Mouse (Mus musculus): ENCODE results near the gene Gapdh. TPM values are rescaled to one million over a fixed set of nuclear protein-coding genes. Genes with fewer than 3 reads are reported as not detected.

The Gapdh gene
- 1,831 and 1,850 TPM in 2 replicates for polyA plus RNA-seq (2014; fragmentation: Nextera tagmentation; extraction: Ambion mirVana)

- WGBS, result 0% methylated on average over 13 of the region's 18 CpGs
- Histone ChIP-seq H3K27me3 (replicated peaks; ENCODE audit: control insufficient read depth, insufficient read depth, low read length) (no peaks in the 10 kb centered on the region), H3K27ac (replicated peaks; ENCODE audit: low read depth, low read length) (peak within 1 kb of the TSS; percentile 95), H3K9me3 (ENCODE audit: control insufficient read depth, low read length) (no peaks in the 10 kb centered on the region), H3K36me3 (ENCODE audit: control insufficient read depth, insufficient read depth, low read length) (peaks cover 68% of the 10 kb centered on the region), H3K4me2 (ENCODE audit: low read depth, low read length) (peak within 1 kb of the TSS; percentile 94), H3K4me3 (ENCODE audit: low read depth, low read length) (peak within 1 kb of the TSS; percentile 70), H3K9ac (ENCODE audit: low read depth, low read length) (peak within 1 kb of the TSS; percentile 95), H3K4me1 (ENCODE audit: control insufficient read depth, insufficient read depth, low read length) (peaks cover 22% of the 10 kb centered on the region)
- peak; percentile 91 for DNase-seq (ENCODE audit: low spot score)
- ATAC-seq (ENCODE audit: low read depth), result peak; percentile 64
These were observed at the start of gene Gapdh for GRCm38 (mm10) chr6:125166051-125166751. Gene Gapdh, minus strand, starts transcription at chr6:125166467.

- Histone ChIP-seq H3K27ac (replicated peaks; ENCODE audit: low read depth, low read length) (peak within 1 kb of the TSS; percentile 44), H3K9me3 (ENCODE audit: control insufficient read depth, low read length) (no peaks in the 10 kb centered on the region), H3K36me3 (ENCODE audit: control insufficient read depth, insufficient read depth, low read length) (no peaks in the 10 kb centered on the region), H3K9ac (ENCODE audit: low read depth, low read length) (peak within 1 kb of the TSS; percentile 77), H3K4me1 (ENCODE audit: control insufficient read depth, insufficient read depth, low read length) (no peaks in the 10 kb centered on the region), H3K4me2 (ENCODE audit: low read depth, low read length) (peak within 1 kb of the TSS; percentile 95), H3K27me3 (replicated peaks; ENCODE audit: control insufficient read depth, insufficient read depth, low read length) (peaks cover 20% of the 10 kb centered on the region; the same call in 1 of the 2 replicates), H3K4me3 (ENCODE audit: low read depth, low read length) (peak within 1 kb of the TSS; percentile 73)
- peak; percentile 97 for ATAC-seq (ENCODE audit: low read depth)
- DNase-seq (ENCODE audit: low spot score), result peak; percentile 98
- under 1% methylated on average over 41 of the region's 48 CpGs for WGBS
These were observed 49.1 kb upstream of the Gapdh start, which contains the start of gene Vamp1 for GRCm38 (mm10) chr6:125215148-125215954. Gene Vamp1, plus strand, starts transcription at chr6:125215551.

- no peaks in the 10 kb centered on the region for H3K4me1 ChIP-seq (ENCODE audit: control insufficient read depth, insufficient read depth, low read length)
- WGBS, result 75% methylated on average over 6 of the region's 6 CpGs
- peaks cover 20% of the 10 kb centered on the region; the same call in 1 of the 2 replicates for H3K27me3 ChIP-seq (replicated peaks; ENCODE audit: control insufficient read depth, insufficient read depth, low read length)
- DNase-seq (ENCODE audit: low spot score) (no peak), ATAC-seq (ENCODE audit: low read depth) (no peak)
- no peak overlapping the region for H3K9ac ChIP-seq (ENCODE audit: low read depth, low read length)
- H3K9me3 ChIP-seq (ENCODE audit: control insufficient read depth, low read length), result no peaks in the 10 kb centered on the region
- H3K27ac ChIP-seq (replicated peaks; ENCODE audit: low read depth, low read length), result no peak overlapping the region
- H3K36me3 ChIP-seq (ENCODE audit: control insufficient read depth, insufficient read depth, low read length), result no peaks in the 10 kb centered on the region
- H3K4me3 ChIP-seq (ENCODE audit: low read depth, low read length), result no peak overlapping the region
- no peak overlapping the region for H3K4me2 ChIP-seq (ENCODE audit: low read depth, low read length)
These were observed 47.4 kb upstream of the Gapdh start for GRCm38 (mm10) chr6:125213715-125214114.

- DNase-seq (ENCODE audit: low spot score) (no peak), ATAC-seq (ENCODE audit: low read depth) (no peak)
- Histone ChIP-seq H3K27me3 (replicated peaks; ENCODE audit: control insufficient read depth, insufficient read depth, low read length) (peaks cover 20% of the 10 kb centered on the region; the same call in 1 of the 2 replicates), H3K27ac (replicated peaks; ENCODE audit: low read depth, low read length) (no peak overlapping the region), H3K36me3 (ENCODE audit: control insufficient read depth, insufficient read depth, low read length) (no peaks in the 10 kb centered on the region), H3K9me3 (ENCODE audit: control insufficient read depth, low read length) (no peaks in the 10 kb centered on the region), H3K4me3 (ENCODE audit: low read depth, low read length) (no peak overlapping the region), H3K4me1 (ENCODE audit: control insufficient read depth, insufficient read depth, low read length) (no peaks in the 10 kb centered on the region), H3K4me2 (ENCODE audit: low read depth, low read length) (no peak overlapping the region), H3K9ac (ENCODE audit: low read depth, low read length) (no peak overlapping the region)
- WGBS, result 69% methylated on average over 6 of the region's 6 CpGs
These were observed 46.9 kb upstream of the Gapdh start for GRCm38 (mm10) chr6:125213129-125213528.

GRCm38 (mm10) chr6:125212621-125213020 lies 46.4 kb upstream of the Gapdh start:
- Histone ChIP-seq H3K27ac (replicated peaks; ENCODE audit: low read depth, low read length) (no peak overlapping the region), H3K4me1 (ENCODE audit: control insufficient read depth, insufficient read depth, low read length) (no peaks in the 10 kb centered on the region), H3K4me2 (ENCODE audit: low read depth, low read length) (no peak overlapping the region), H3K9me3 (ENCODE audit: control insufficient read depth, low read length) (no peaks in the 10 kb centered on the region), H3K36me3 (ENCODE audit: control insufficient read depth, insufficient read depth, low read length) (no peaks in the 10 kb centered on the region), H3K4me3 (ENCODE audit: low read depth, low read length) (no peak overlapping the region), H3K9ac (ENCODE audit: low read depth, low read length) (no peak overlapping the region), H3K27me3 (replicated peaks; ENCODE audit: control insufficient read depth, insufficient read depth, low read length) (peaks cover 20% of the 10 kb centered on the region; the same call in 1 of the 2 replicates)
- ATAC-seq (ENCODE audit: low read depth) (no peak), DNase-seq (ENCODE audit: low spot score) (no peak)
- 33% methylated on average over 2 of the region's 2 CpGs for whole genome bisulfite sequencing

GRCm38 (mm10) chr6:125210436-125210835 lies 44.2 kb upstream of the Gapdh start:
- WGBS, result 89% methylated on average over 1 of the region's 1 CpGs
- peaks cover 14% of the 10 kb centered on the region; the same call in 1 of the 2 replicates for H3K27me3 ChIP-seq (replicated peaks; ENCODE audit: control insufficient read depth, insufficient read depth, low read length)
- no peaks in the 10 kb centered on the region for H3K9me3 ChIP-seq (ENCODE audit: control insufficient read depth, low read length)
- no peak overlapping the region for H3K4me2 ChIP-seq (ENCODE audit: low read depth, low read length)
- H3K4me3 ChIP-seq (ENCODE audit: low read depth, low read length), result no peak overlapping the region
- no peak for ATAC-seq (ENCODE audit: low read depth)
- no peaks in the 10 kb centered on the region for H3K4me1 ChIP-seq (ENCODE audit: control insufficient read depth, insufficient read depth, low read length)
- no peak overlapping the region for H3K9ac ChIP-seq (ENCODE audit: low read depth, low read length)
- no peak overlapping the region for H3K27ac ChIP-seq (replicated peaks; ENCODE audit: low read depth, low read length)
- no peak for DNase-seq (ENCODE audit: low spot score)
- no peaks in the 10 kb centered on the region for H3K36me3 ChIP-seq (ENCODE audit: control insufficient read depth, insufficient read depth, low read length)

- peaks cover 6% of the 10 kb centered on the region for H3K4me1 ChIP-seq (ENCODE audit: control insufficient read depth, insufficient read depth, low read length)
- no peak for DNase-seq (ENCODE audit: low spot score)
- 68% methylated on average over 5 of the region's 5 CpGs for WGBS
- no peak overlapping the region for H3K4me2 ChIP-seq (ENCODE audit: low read depth, low read length)
- no peak overlapping the region for H3K9ac ChIP-seq (ENCODE audit: low read depth, low read length)
- H3K36me3 ChIP-seq (ENCODE audit: control insufficient read depth, insufficient read depth, low read length), result peaks cover 22% of the 10 kb centered on the region
- ATAC-seq (ENCODE audit: low read depth), result no peak
- H3K9me3 ChIP-seq (ENCODE audit: control insufficient read depth, low read length), result no peaks in the 10 kb centered on the region
- H3K27me3 ChIP-seq (replicated peaks; ENCODE audit: control insufficient read depth, insufficient read depth, low read length), result no peaks in the 10 kb centered on the region
- no peak overlapping the region for H3K4me3 ChIP-seq (ENCODE audit: low read depth, low read length)
- H3K27ac ChIP-seq (replicated peaks; ENCODE audit: low read depth, low read length), result no peak overlapping the region; the same call in 1 of the 2 replicates
These were observed 30.9 kb upstream of the Gapdh start for GRCm38 (mm10) chr6:125197166-125197565.

GRCm38 (mm10) chr6:125196301-125196700 lies 30.0 kb upstream of the Gapdh start:
- no peaks in the 10 kb centered on the region for H3K9me3 ChIP-seq (ENCODE audit: control insufficient read depth, low read length)
- no peak overlapping the region for H3K9ac ChIP-seq (ENCODE audit: low read depth, low read length)
- no peaks in the 10 kb centered on the region for H3K27me3 ChIP-seq (replicated peaks; ENCODE audit: control insufficient read depth, insufficient read depth, low read length)
- H3K36me3 ChIP-seq (ENCODE audit: control insufficient read depth, insufficient read depth, low read length), result peaks cover 22% of the 10 kb centered on the region
- no peak overlapping the region for H3K27ac ChIP-seq (replicated peaks; ENCODE audit: low read depth, low read length)
- ATAC-seq (ENCODE audit: low read depth) (no peak), DNase-seq (ENCODE audit: low spot score) (peak; percentile 40)
- no peak overlapping the region for H3K4me2 ChIP-seq (ENCODE audit: low read depth, low read length)
- H3K4me3 ChIP-seq (ENCODE audit: low read depth, low read length), result no peak overlapping the region
- 46% methylated on average over 3 of the region's 3 CpGs for WGBS
- peaks cover 6% of the 10 kb centered on the region for H3K4me1 ChIP-seq (ENCODE audit: control insufficient read depth, insufficient read depth, low read length)
